Mouse (Mus musculus) liver, embryonic 13.5 days (tissue): ENCODE measurements around the gene Apol6. TPM values are rescaled to one million over a fixed set of nuclear protein-coding genes. Genes with fewer than 3 reads are reported as not detected.

ENCODE experiments used
- ATAC-seq: fragments of 200-750 bp; cut with Nextera tagmentation; 2 replicates; pipeline ENCODE4 v1.8.0; 2017; ENCODE audit warnings: low read depth, mild to moderate bottlenecking, moderate number of reproducible peaks, moderate library complexity
- DNase-seq: peaks from one replicate; pipeline ENCODE4 v3.0.0; 2022
- H3K27ac ChIP-seq: fragments of 300-500 bp; sonication (generic); 2 replicates; pipeline ENCODE4 v1.5.1; 2015; ENCODE audit warnings: moderate library complexity, mild to moderate bottlenecking, inconsistent platforms
- H3K27me3 ChIP-seq: fragments of 300-500 bp; sonication (generic); 2 replicates; pipeline ENCODE4 v1.6.1; 2015; ENCODE audit warnings: mild to moderate bottlenecking, inconsistent platforms
- H3K36me3 ChIP-seq: fragments of 300-500 bp; sonication (generic); 2 replicates; pipeline ENCODE4 v1.6.1; 2015; ENCODE audit warnings: mild to moderate bottlenecking, inconsistent platforms
- H3K4me1 ChIP-seq: fragments of 300-500 bp; sonication (generic); replicated peaks from 2 replicates; pipeline ENCODE4 v1.6.1; 2015; ENCODE audit warnings: inconsistent platforms
- H3K4me2 ChIP-seq: fragments of 300-500 bp; sonication (generic); 2 replicates; pipeline ENCODE4 v1.6.1; 2015; ENCODE audit warnings: inconsistent platforms, mild to moderate bottlenecking, moderate library complexity
- H3K4me3 ChIP-seq: fragments of 300-500 bp; sonication (generic); replicated peaks from 2 replicates; pipeline ENCODE4 v1.5.1; 2015; ENCODE audit warnings: mild to moderate bottlenecking, inconsistent platforms
- H3K9ac ChIP-seq: fragments of 300-500 bp; sonication (generic); 2 replicates; pipeline ENCODE4 v1.6.1; 2015; ENCODE audit warnings: mild to moderate bottlenecking, inconsistent platforms
- H3K9me3 ChIP-seq: fragments of 300-500 bp; sonication (generic); replicated peaks from 2 replicates; pipeline ENCODE4 v1.6.1; 2016; ENCODE audit warnings: inconsistent platforms
- WGBS: fragments of 180-500 bp; shearing (Covaris S2); methylation state at CpG from one replicate; pipeline ENCODE4 v1.1.7; 2015; ENCODE audit not compliant: insufficient replicate concordance; 5-methylcytosine and 5-hydroxymethylcytosine counted together
- polyA plus RNA-seq: library from polyadenylated mRNA; unstranded; fragments of >200 nt; fragmentation: Nextera tagmentation; extraction: Ambion mirVana; gene quantifications from 2 replicates; pipeline ENCODE4 v1.2.1, GENCODE M21; 2015

Gene Apol6
- polyA plus RNA-seq, 1 experiment from 2014 or later, result 0.36 TPM

- Histone ChIP-seq H3K9ac (no peak overlapping the region), H3K36me3 (no peaks in the 10 kb centered on the region), H3K4me3 (no peak overlapping the region), H3K27ac (no peak overlapping the region), H3K4me1 (peaks cover 18% of the 10 kb centered on the region), H3K9me3 (no peaks in the 10 kb centered on the region), H3K27me3 (peaks cover 9% of the 10 kb centered on the region; the same call in 1 of the 2 replicates), H3K4me2 (no peak overlapping the region)
- WGBS, result 6% methylated on average over 10 of the region's 10 CpGs
- ATAC-seq (peak; percentile 34; the same call in 1 of the 2 replicates), DNase-seq (no peak)
Observed at GRCm38 (mm10) chr15:77071501-77071900, 27.0 kb downstream of the Apol6 start.

GRCm38 (mm10) chr15:77072556-77073163 lies 28.1 kb downstream of the Apol6 start:
- Histone ChIP-seq H3K27ac (no peak overlapping the region), H3K9me3 (no peaks in the 10 kb centered on the region), H3K36me3 (0 out of 2 replicates have a peak, but pooled peaks cover 2% of the 10 kb centered on the region), H3K4me1 (peaks cover 18% of the 10 kb centered on the region; the same call in 1 of the 2 replicates), H3K4me3 (no peak overlapping the region), H3K9ac (no peak overlapping the region), H3K4me2 (no peak overlapping the region), H3K27me3 (peaks cover 9% of the 10 kb centered on the region; the same call in 1 of the 2 replicates)
- ATAC-seq (no peak), DNase-seq (no peak)
- 57% methylated on average over 4 of the region's 4 CpGs for WGBS

DNA sequence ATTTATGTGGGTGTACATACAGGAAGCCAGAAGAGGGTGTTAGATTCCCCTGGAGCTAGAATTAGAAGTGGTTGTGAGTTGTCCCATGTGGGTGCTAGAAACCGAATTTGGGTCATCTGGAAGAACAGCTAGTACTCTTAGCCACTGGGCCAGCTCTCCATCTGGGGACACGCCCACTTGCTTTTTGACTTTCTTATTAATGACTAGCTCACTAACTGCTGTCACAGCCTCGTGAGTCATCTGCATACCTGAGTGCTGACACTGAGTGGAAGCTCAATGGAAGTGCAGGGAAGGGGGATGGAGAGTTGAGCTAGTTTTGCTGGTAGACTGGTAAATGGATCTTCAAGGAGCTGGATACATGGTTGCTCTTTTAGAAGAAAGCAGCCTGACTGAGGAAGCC lies 32.0 kb downstream of the Apol6 start:
- H3K36me3 ChIP-seq, result peaks cover 7% of the 10 kb centered on the region; the same call in 1 of the 2 replicates
- no peak overlapping the region for H3K27ac ChIP-seq
- no peak overlapping the region for H3K9ac ChIP-seq
- H3K4me2 ChIP-seq, result no peak overlapping the region
- DNase-seq (no peak), ATAC-seq (no peak)
- H3K4me1 ChIP-seq, result peaks cover 17% of the 10 kb centered on the region; the same call in 1 of the 2 replicates
- H3K9me3 ChIP-seq, result no peaks in the 10 kb centered on the region
- H3K27me3 ChIP-seq, result no peaks in the 10 kb centered on the region
- no peak overlapping the region for H3K4me3 ChIP-seq
- WGBS, result 44% methylated on average over 3 of the region's 3 CpGs

GRCm38 (mm10) chr15:77077906-77078305 lies 33.4 kb downstream of the Apol6 start:
- Histone ChIP-seq H3K4me1 (peaks cover 4% of the 10 kb centered on the region; the same call in 1 of the 2 replicates), H3K9ac (no peak overlapping the region), H3K4me2 (no peak overlapping the region), H3K36me3 (peaks cover 7% of the 10 kb centered on the region; the same call in 1 of the 2 replicates), H3K27ac (no peak overlapping the region), H3K9me3 (no peaks in the 10 kb centered on the region), H3K27me3 (no peaks in the 10 kb centered on the region), H3K4me3 (no peak overlapping the region)
- DNase-seq (no peak), ATAC-seq (peak; percentile 63)
- WGBS, result 70% methylated on average over 9 of the region's 9 CpGs

DNA sequence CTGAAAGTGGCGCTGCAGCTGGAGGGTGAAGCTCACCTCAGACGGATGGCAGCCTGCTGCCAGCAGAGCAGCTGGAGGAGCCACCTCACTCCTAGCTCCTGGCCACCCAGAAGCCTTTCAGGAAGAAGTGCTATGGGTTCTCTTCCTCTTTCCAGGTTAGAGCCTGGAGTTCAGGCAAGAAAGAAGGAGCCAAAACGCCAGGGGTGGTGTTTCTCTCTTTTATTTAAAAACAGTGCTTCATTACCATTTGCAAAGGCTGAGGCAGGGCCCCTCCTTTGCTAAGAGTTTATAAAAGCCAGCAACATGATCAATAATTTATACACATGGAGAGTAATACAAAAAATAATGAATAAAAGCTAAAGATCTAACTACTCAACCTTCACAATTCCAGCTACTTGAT lies 34.3 kb downstream of the Apol6 start:
- DNase-seq (no peak), ATAC-seq (no peak)
- Histone ChIP-seq H3K27me3 (no peaks in the 10 kb centered on the region), H3K27ac (no peak overlapping the region), H3K4me2 (no peak overlapping the region), H3K36me3 (peaks cover 7% of the 10 kb centered on the region; the same call in 1 of the 2 replicates), H3K9ac (no peak overlapping the region), H3K4me3 (no peak overlapping the region), H3K9me3 (no peaks in the 10 kb centered on the region), H3K4me1 (0 out of 2 replicates have a peak, but pooled peaks cover 3% of the 10 kb centered on the region)
- WGBS, result 43% methylated on average over 3 of the region's 3 CpGs

DNA sequence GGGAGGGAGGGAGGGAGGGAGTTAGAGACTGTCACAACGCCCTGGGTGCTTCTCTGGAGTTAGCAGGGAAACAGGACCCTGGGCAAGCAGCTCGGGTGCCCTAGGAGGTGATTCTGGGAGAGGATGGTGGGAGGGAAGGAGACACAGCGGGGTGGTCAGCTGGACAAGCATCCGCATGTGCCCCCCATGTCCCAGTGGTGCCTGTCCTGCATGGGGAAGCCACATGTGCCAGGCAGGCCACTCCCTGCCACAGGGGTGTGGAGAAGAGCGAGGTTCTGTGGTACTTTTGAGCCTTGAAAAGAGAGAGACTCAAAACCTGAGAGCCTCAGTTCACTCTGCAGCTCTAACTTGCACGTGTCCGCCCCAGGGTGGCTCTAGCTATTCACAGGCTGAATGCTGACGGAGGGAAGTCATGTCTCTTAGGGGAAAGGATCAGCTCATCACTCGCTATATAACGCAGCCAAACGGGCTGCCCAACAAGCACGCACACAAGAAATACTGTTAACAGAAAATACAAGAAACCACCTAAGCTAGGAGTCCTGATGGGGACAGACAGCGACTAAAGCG lies 34.8 kb downstream of the Apol6 start:
- Histone ChIP-seq H3K4me3 (no peak overlapping the region), H3K4me2 (no peak overlapping the region), H3K27me3 (no peaks in the 10 kb centered on the region), H3K4me1 (0 out of 2 replicates have a peak, but pooled peaks cover 3% of the 10 kb centered on the region), H3K27ac (no peak overlapping the region), H3K36me3 (peaks cover 7% of the 10 kb centered on the region; the same call in 1 of the 2 replicates), H3K9ac (no peak overlapping the region), H3K9me3 (no peaks in the 10 kb centered on the region)
- DNase-seq (no peak), ATAC-seq (no peak)
- WGBS, result 66% methylated on average over 14 of the region's 14 CpGs

- no peak for ATAC-seq
- no peak for DNase-seq
- Histone ChIP-seq H3K4me2 (no peak overlapping the region), H3K36me3 (peaks cover 7% of the 10 kb centered on the region; the same call in 1 of the 2 replicates), H3K4me3 (no peak overlapping the region), H3K27me3 (no peaks in the 10 kb centered on the region), H3K4me1 (0 out of 2 replicates have a peak, but pooled peaks cover 3% of the 10 kb centered on the region), H3K27ac (no peak overlapping the region), H3K9me3 (no peaks in the 10 kb centered on the region), H3K9ac (no peak overlapping the region)
- 71% methylated on average over 11 of the region's 11 CpGs for WGBS
Observed at GRCm38 (mm10) chr15:77079890-77080361, 35.4 kb downstream of the Apol6 start.

GRCm38 (mm10) chr15:77080684-77081254 lies 36.2 kb downstream of the Apol6 start:
- WGBS, result 73% methylated on average over 14 of the region's 14 CpGs

GRCm38 (mm10) chr15:77081454-77081853 lies 36.9 kb downstream of the Apol6 start:
- H3K9me3 ChIP-seq, result no peaks in the 10 kb centered on the region
- no peak overlapping the region for H3K4me2 ChIP-seq
- H3K9ac ChIP-seq, result no peak overlapping the region
- no peak overlapping the region for H3K4me3 ChIP-seq
- H3K4me1 ChIP-seq, result 0 out of 2 replicates have a peak, but pooled peaks cover 3% of the 10 kb centered on the region
- WGBS, result 72% methylated on average over 5 of the region's 5 CpGs
- DNase-seq (no peak), ATAC-seq (no peak)
- H3K36me3 ChIP-seq, result peaks cover 12% of the 10 kb centered on the region; the same call in 1 of the 2 replicates
- no peak overlapping the region for H3K27ac ChIP-seq
- no peaks in the 10 kb centered on the region for H3K27me3 ChIP-seq

More at GRCm38 (mm10) chr15:77080684-77081254, 36.2 kb downstream of the Apol6 start:
- Histone ChIP-seq H3K27me3 (no peaks in the 10 kb centered on the region), H3K27ac (no peak overlapping the region), H3K4me2 (no peak overlapping the region), H3K36me3 (peaks cover 9% of the 10 kb centered on the region; the same call in 1 of the 2 replicates), H3K9ac (no peak overlapping the region), H3K4me3 (no peak overlapping the region), H3K9me3 (no peaks in the 10 kb centered on the region), H3K4me1 (0 out of 2 replicates have a peak, but pooled peaks cover 3% of the 10 kb centered on the region)
- ATAC-seq (no peak), DNase-seq (no peak)

DNA sequence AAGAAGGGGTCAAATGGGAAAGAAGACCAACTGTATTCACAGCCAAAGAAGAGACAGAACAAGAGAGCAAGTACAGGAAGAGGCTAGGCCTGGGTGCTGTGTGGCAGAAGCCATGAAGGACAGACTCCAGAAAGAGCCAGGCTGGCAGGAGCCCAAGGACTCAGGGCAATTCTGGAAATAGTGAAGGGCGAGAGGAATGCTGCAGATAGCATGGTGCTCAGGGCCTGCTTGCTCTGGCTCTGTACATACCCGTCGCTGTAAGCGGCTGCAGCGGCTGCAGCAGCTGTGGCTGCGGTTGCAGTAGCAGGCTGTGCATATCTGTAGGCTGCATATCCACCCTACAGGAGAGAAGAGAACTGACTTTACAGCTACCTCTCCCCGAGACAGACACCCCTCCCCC lies 41.3 kb downstream of the Apol6 start:
- Histone ChIP-seq H3K27ac (no peak overlapping the region), H3K36me3 (peaks cover 5% of the 10 kb centered on the region; the same call in 1 of the 2 replicates)
- no peak for ATAC-seq

DNA sequence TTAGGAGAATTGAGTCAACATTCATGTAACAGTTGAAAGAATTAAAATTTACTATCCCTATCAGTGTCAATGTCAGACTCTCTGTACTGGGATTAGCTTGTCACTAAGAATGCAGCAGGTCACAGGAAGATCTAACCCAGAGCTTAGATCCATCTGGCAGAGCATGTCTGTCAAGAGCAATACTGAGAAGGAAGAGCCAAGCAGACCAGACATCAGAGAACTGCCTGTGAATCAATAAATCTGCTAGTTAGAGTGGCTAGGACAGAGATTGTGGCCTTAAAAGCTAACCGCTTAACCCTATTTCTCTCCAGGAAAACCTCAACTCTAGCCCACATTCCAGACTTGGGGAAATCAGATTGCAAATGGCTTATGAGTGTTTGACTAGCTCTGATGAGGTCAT lies 42.0 kb downstream of the Apol6 start:
- no peak for ATAC-seq
- 71% methylated on average over 1 of the region's 1 CpGs for WGBS
- no peak for DNase-seq

More for the DNA sequence above, 41.3 kb downstream of the Apol6 start:
- H3K9ac ChIP-seq, result no peak overlapping the region
- no peak overlapping the region for H3K4me2 ChIP-seq
- no peaks in the 10 kb centered on the region for H3K4me1 ChIP-seq
- no peak for DNase-seq
- 72% methylated on average over 7 of the region's 7 CpGs for WGBS
- H3K9me3 ChIP-seq, result no peaks in the 10 kb centered on the region
- H3K27me3 ChIP-seq, result no peaks in the 10 kb centered on the region
- no peak overlapping the region for H3K4me3 ChIP-seq

More for the DNA sequence above, 42.0 kb downstream of the Apol6 start:
- H3K27ac ChIP-seq, result no peak overlapping the region
- H3K4me3 ChIP-seq, result no peak overlapping the region
- H3K9me3 ChIP-seq, result no peaks in the 10 kb centered on the region
- no peaks in the 10 kb centered on the region for H3K27me3 ChIP-seq
- H3K4me1 ChIP-seq, result no peaks in the 10 kb centered on the region
- no peak overlapping the region for H3K9ac ChIP-seq
- H3K4me2 ChIP-seq, result no peak overlapping the region
- peaks cover 8% of the 10 kb centered on the region for H3K36me3 ChIP-seq
